Mouse (Mus musculus): ENCODE results near the gene Mapk10.

GRCm38 (mm10) chr5:102905441-102906211 is 305.5 kb downstream of the Mapk10 start:
- TF ChIP-seq CTCF (IDR thresholded peaks at IDR 0.05; ENCODE audit: low read depth), result no peak
- no peak for TF ChIP-seq EP300 (optimal IDR thresholded peaks at IDR 0.05)

Data from stomach, postnatal 0 days (tissue).